Mouse (Mus musculus) brain, adult 2 months (tissue): Measurements from ENCODE around the gene Ltbp1.
A peak's percentile ranks its signal among the peaks of the same experiment; 100 is the strongest.

ENCODE experiments used
- DNase-seq: peaks from one replicate; pipeline ENCODE4 v3.0.0; 2011; ENCODE audit warnings: low read depth, low spot score

The Ltbp1 gene

GRCm38 (mm10) chr17:75237456-75237855 lies 232.1 kb downstream of the Ltbp1 start:
- no peak for DNase-seq

- no peak for DNase-seq
These were observed 233.3 kb downstream of the Ltbp1 start for GRCm38 (mm10) chr17:75238655-75239054.

- no peak for DNase-seq
These were observed 234.2 kb downstream of the Ltbp1 start for GRCm38 (mm10) chr17:75239545-75239944.

- no peak for DNase-seq
These were observed 236.7 kb downstream of the Ltbp1 start for GRCm38 (mm10) chr17:75242086-75242485.

GRCm38 (mm10) chr17:75243221-75243620 lies 237.9 kb downstream of the Ltbp1 start:
- DNase-seq, result no peak

- no peak for DNase-seq
These were observed 238.8 kb downstream of the Ltbp1 start for GRCm38 (mm10) chr17:75244148-75244547.

- DNase-seq, result no peak
These were observed 239.7 kb downstream of the Ltbp1 start for GRCm38 (mm10) chr17:75245085-75245484.

GRCm38 (mm10) chr17:75248632-75249031 lies 243.3 kb downstream of the Ltbp1 start:
- no peak for DNase-seq

- DNase-seq, result no peak
These were observed 245.2 kb downstream of the Ltbp1 start for GRCm38 (mm10) chr17:75250571-75250970.

- no peak for DNase-seq
These were observed 245.7 kb downstream of the Ltbp1 start for GRCm38 (mm10) chr17:75251094-75251493.

- no peak for DNase-seq
These were observed 247.2 kb downstream of the Ltbp1 start for GRCm38 (mm10) chr17:75252540-75252939.

- no peak for DNase-seq
These were observed 249.5 kb downstream of the Ltbp1 start for GRCm38 (mm10) chr17:75254909-75255308.

- peak; percentile 11 for DNase-seq
These were observed 250.6 kb downstream of the Ltbp1 start for GRCm38 (mm10) chr17:75255967-75256366.

GRCm38 (mm10) chr17:75258427-75258826 lies 253.1 kb downstream of the Ltbp1 start:
- DNase-seq, result no peak

- no peak for DNase-seq
These were observed 258.1 kb downstream of the Ltbp1 start for GRCm38 (mm10) chr17:75263336-75263990.

- DNase-seq, result peak; percentile 21
These were observed 263.1 kb downstream of the Ltbp1 start for GRCm38 (mm10) chr17:75268506-75268905.

- no peak for DNase-seq
These were observed 267.1 kb downstream of the Ltbp1 start for GRCm38 (mm10) chr17:75272446-75272845.

- no peak for DNase-seq
These were observed 267.9 kb downstream of the Ltbp1 start for GRCm38 (mm10) chr17:75273272-75273671.

GRCm38 (mm10) chr17:75275302-75275701 lies 269.9 kb downstream of the Ltbp1 start:
- DNase-seq, result no peak

- DNase-seq, result no peak
These were observed 272.7 kb downstream of the Ltbp1 start for GRCm38 (mm10) chr17:75278106-75278505.

GRCm38 (mm10) chr17:75278561-75278960 lies 273.2 kb downstream of the Ltbp1 start:
- no peak for DNase-seq

- DNase-seq, result no peak
These were observed 276.0 kb downstream of the Ltbp1 start for GRCm38 (mm10) chr17:75281345-75281744.

GRCm38 (mm10) chr17:75284876-75285708 lies 279.7 kb downstream of the Ltbp1 start:
- peak; percentile 8 for DNase-seq
